18 mouse cellular contexts compared by ENCODE assay signal in genomic region chr5:28495712-28496650, GRCm38 (mm10). TPM values are rescaled to one million over a fixed set of nuclear protein-coding genes. Genes with fewer than 3 reads are reported as not detected.
DNase-seq lines count a peak whose midpoint lies in the region; ATAC-seq lines count a peak whose summit lies in the region.
"Had no signal": no experiment of that assay in that cellular context is flagged by ENCODE, and none has a peak within 500 bp of the region (broad histone marks: within the 10 kb centered on the region; RNA-seq: fewer than 3 reads in every experiment).

No protein-coding gene starts in this region.

- intact Hi-C loops in left cerebral cortex, postnatal 14 days (cut with DNase I) = no loop called here

- H3K27me3 ChIP-seq in intestine, embryonic 15.5 days (replicated peaks) = no peaks in the 10 kb centered on the region
- no peaks in the 10 kb centered on the region for H3K27me3 ChIP-seq in lung, embryonic 15.5 days
- no peaks in the 10 kb centered on the region for H3K27me3 ChIP-seq in stomach, embryonic 14.5 days (ENCODE audit: control insufficient read depth, insufficient read depth, low read length)
- H3K27me3 ChIP-seq in hindbrain, embryonic 13.5 days = no peaks in the 10 kb centered on the region
- H3K27me3 ChIP-seq: embryonic facial prominence, embryonic 13.5 days had no signal

- H3K4me1 ChIP-seq in intestine, embryonic 15.5 days (replicated peaks) = peaks cover 10% of the 10 kb centered on the region; the same call in 1 of the 2 replicates
- H3K4me1 ChIP-seq in lung, embryonic 15.5 days = peaks cover 22% of the 10 kb centered on the region
- no peaks in the 10 kb centered on the region for H3K4me1 ChIP-seq in stomach, embryonic 14.5 days (ENCODE audit: control insufficient read depth, insufficient read depth, low read length)
- no peaks in the 10 kb centered on the region for H3K4me1 ChIP-seq in hindbrain, embryonic 13.5 days (replicated peaks)
- H3K4me1 ChIP-seq: embryonic facial prominence, embryonic 13.5 days; hindbrain, embryonic 10.5 days had no signal

- no peak overlapping the region for H3K4me3 ChIP-seq in intestine, embryonic 15.5 days (replicated peaks)
- no peak overlapping the region for H3K4me3 ChIP-seq in lung, embryonic 15.5 days
- no peak overlapping the region for H3K4me3 ChIP-seq in stomach, embryonic 14.5 days (ENCODE audit: low read depth, low read length)
- no peak overlapping the region for H3K4me3 ChIP-seq in hindbrain, embryonic 13.5 days
- H3K4me3 ChIP-seq: embryonic facial prominence, embryonic 13.5 days; hindbrain, embryonic 10.5 days had no signal

- H3K9ac ChIP-seq in intestine, embryonic 15.5 days = no peak overlapping the region
- no peak overlapping the region for H3K9ac ChIP-seq in lung, embryonic 15.5 days
- no peak overlapping the region for H3K9ac ChIP-seq in stomach, embryonic 14.5 days (replicated peaks; ENCODE audit: low read depth, low read length)
- H3K9ac ChIP-seq in hindbrain, embryonic 13.5 days = no peak overlapping the region
- H3K9ac ChIP-seq: embryonic facial prominence, embryonic 13.5 days had no signal

- WGBS in intestine, embryonic 15.5 days = 74% methylated on average over 3 of the region's 3 CpGs
- WGBS in lung, embryonic 15.5 days = 51% methylated on average over 3 of the region's 3 CpGs
- WGBS in stomach, embryonic 14.5 days = 66% methylated on average over 3 of the region's 3 CpGs
- whole genome bisulfite sequencing in hindbrain, embryonic 13.5 days = 91% methylated on average over 3 of the region's 3 CpGs

- no peak overlapping the region for H3K4me2 ChIP-seq in intestine, embryonic 15.5 days (replicated peaks)
- no peak overlapping the region for H3K4me2 ChIP-seq in lung, embryonic 15.5 days
- no peak overlapping the region for H3K4me2 ChIP-seq in stomach, embryonic 14.5 days (replicated peaks; ENCODE audit: low read depth, low read length)
- no peak overlapping the region for H3K4me2 ChIP-seq in hindbrain, embryonic 13.5 days
- H3K4me2 ChIP-seq: embryonic facial prominence, embryonic 13.5 days had no signal

- H3K27ac ChIP-seq in intestine, embryonic 15.5 days = peak overlapping the region; percentile 66
- peak overlapping the region; percentile 74 for H3K27ac ChIP-seq in lung, embryonic 15.5 days
- H3K27ac ChIP-seq in stomach, embryonic 14.5 days (ENCODE audit: low read length) = peak overlapping the region; percentile 71
- H3K27ac ChIP-seq in hindbrain, embryonic 13.5 days = no peak overlapping the region
- H3K27ac ChIP-seq: embryonic facial prominence, embryonic 13.5 days; hindbrain, embryonic 10.5 days had no signal

- no peaks in the 10 kb centered on the region for H3K36me3 ChIP-seq in intestine, embryonic 15.5 days
- H3K36me3 ChIP-seq in lung, embryonic 15.5 days = no peaks in the 10 kb centered on the region
- H3K36me3 ChIP-seq in stomach, embryonic 14.5 days (ENCODE audit: control insufficient read depth, insufficient read depth, low read length) = no peaks in the 10 kb centered on the region
- H3K36me3 ChIP-seq in hindbrain, embryonic 13.5 days = no peaks in the 10 kb centered on the region
- H3K36me3 ChIP-seq: embryonic facial prominence, embryonic 13.5 days; G1E; hindbrain, embryonic 10.5 days had no signal

- peak; percentile 6 to 22 for DNase-seq in kidney, postnatal 36 days
- no peak for DNase-seq in kidney, postnatal 25 days
- DNase-seq in left cerebral cortex, postnatal 14 days (ENCODE audit: low spot score in 2 of 2) = no peak
- DNase-seq: adrenal gland, adult 2 months; cerebellum, adult 11-12 months; kidney, adult 11 months; midbrain, embryonic 14.5 days; thymus, postnatal 4 days had no signal

- H3K9me3 ChIP-seq in intestine, embryonic 15.5 days = no peaks in the 10 kb centered on the region
- no peaks in the 10 kb centered on the region for H3K9me3 ChIP-seq in lung, embryonic 15.5 days
- no peaks in the 10 kb centered on the region for H3K9me3 ChIP-seq in stomach, embryonic 14.5 days (ENCODE audit: control insufficient read depth, low read depth, low read length)
- H3K9me3 ChIP-seq in hindbrain, embryonic 13.5 days = no peaks in the 10 kb centered on the region
- H3K9me3 ChIP-seq: embryonic facial prominence, embryonic 13.5 days; G1E; hindbrain, embryonic 10.5 days had no signal

- ATAC-seq in intestine, embryonic 15.5 days = peak; percentile 86
- peak; percentile 52; the same call in 1 of the 2 replicates for ATAC-seq in lung, embryonic 15.5 days (ENCODE audit: borderline replicate concordance, extremely low read depth, low FRiP score, low TSS enrichment)
- ATAC-seq in stomach, embryonic 14.5 days (ENCODE audit: insufficient number of reproducible peaks, insufficient read depth, low FRiP score, low read depth) = peak; percentile 78; the same call in 1 of the 2 replicates
- ATAC-seq in hindbrain, embryonic 13.5 days (ENCODE audit: low FRiP score) = no peak

RNA-seq across cellular contexts. Expression of gene Shh, which starts 28.9 kb away (rescaled TPM):
- polyA plus RNA-seq in intestine, embryonic 15.5 days (2015; fragmentation: Nextera tagmentation; extraction: Ambion mirVana) = 6.3 and 8.6 TPM in 2 replicates
- 12.0 and 12.6 TPM in 2 replicates for polyA plus RNA-seq in lung, embryonic 15.5 days (2015; fragmentation: Nextera tagmentation; extraction: Ambion mirVana)
- polyA plus RNA-seq in stomach, embryonic 14.5 days (2014; fragmentation: Nextera tagmentation; extraction: Ambion mirVana) = 4.6 and 5.3 TPM in 2 replicates
- polyA plus RNA-seq in hindbrain, embryonic 13.5 days (2015; fragmentation: Nextera tagmentation; extraction: Ambion mirVana) = 1.6 and 1.8 TPM in 2 replicates
- 1 to 10 TPM; 2.9 to 3.4 TPM for total RNA-seq in left cerebral cortex, postnatal 14 days (2021)
- total RNA-seq: G1E; gastrocnemius, postnatal 4 days had no signal
- polyA plus RNA-seq: G1E; heart, embryonic 14.5 days; spleen, adult 2 months had no signal

Comparison
In these comparisons a context has a peak if more than half of its experiments do, and no peak if none do; other contexts are left out.
1. DNase-seq: peak in kidney, postnatal 36 days (2 of 2); none in kidney, postnatal 25 days (0 of 2) and left cerebral cortex, postnatal 14 days (0 of 2).